Comparison of ENCODE assay signal across 10 mouse cellular contexts in genomic region chr19:43616889-43617288, GRCm38 (mm10). TPM values are rescaled to one million over a fixed set of nuclear protein-coding genes. Genes with fewer than 3 reads are reported as not detected.
A peak's percentile ranks its signal among the peaks of the same experiment; 100 is the strongest.
DNase-seq lines count a peak whose midpoint lies in the region; ATAC-seq and TF ChIP-seq lines count a peak whose summit lies in the region.
"Had no signal": no experiment of that assay in that cellular context is flagged by ENCODE, and none has a peak within 500 bp of the region (broad histone marks: within the 10 kb centered on the region; RNA-seq: fewer than 3 reads in every experiment).

No protein-coding gene starts in this region.

- no peak for ATAC-seq in heart, embryonic 11.5 days (replicated peaks; ENCODE audit: insufficient number of reproducible peaks, low FRiP score, low TSS enrichment)
- ATAC-seq in embryonic facial prominence, embryonic 12.5 days (ENCODE audit: insufficient number of reproducible peaks, insufficient read depth, low FRiP score, low TSS enrichment) = no peak
- ATAC-seq in hindbrain, embryonic 16.5 days = no peak
- ATAC-seq in frontal cortex, adult (ENCODE audit: low TSS enrichment) = no peak

- intact Hi-C loops in heart, postnatal 10 days (cut with DNase I) = no loop called here
- intact Hi-C loops in gastrocnemius, adult 2 months (cut with DNase I) = no loop called here

- DNase-seq in heart, postnatal 10 days = no peak
- DNase-seq in neural tube, embryonic 10.5 days (ENCODE audit: extremely low spot score, low spot score) = peak; percentile 64
- DNase-seq in gastrocnemius, adult 2 months = no peak
- DNase-seq in left cerebral cortex, adult 18-20 months (ENCODE audit: low spot score in 2 of 2) = no peak

- TF ChIP-seq CTCF in gastrocnemius, adult 2 months (IDR thresholded peaks at IDR 0.05) = no peak

- under 1% methylated on average over 12 of the region's 12 CpGs for WGBS in heart, embryonic 11.5 days (ENCODE audit: insufficient replicate concordance)
- under 1% methylated on average over 11 of the region's 12 CpGs for WGBS in embryonic facial prominence, embryonic 12.5 days
- under 1% methylated on average over 12 of the region's 12 CpGs for WGBS in hindbrain, embryonic 16.5 days

- H3K9me3 ChIP-seq in heart, embryonic 11.5 days (replicated peaks; ENCODE audit: control insufficient read depth, low read length) = no peaks in the 10 kb centered on the region
- no peaks in the 10 kb centered on the region for H3K9me3 ChIP-seq in embryonic facial prominence, embryonic 12.5 days
- no peaks in the 10 kb centered on the region for H3K9me3 ChIP-seq in hindbrain, embryonic 16.5 days (ENCODE audit: control insufficient read depth, low read length)
- H3K9me3 ChIP-seq: megakaryocyte, embryonic 14.5 days had no signal

- H3K9ac ChIP-seq in heart, embryonic 11.5 days (ENCODE audit: low read depth, low read length) = no peak overlapping the region
- no peak overlapping the region for H3K9ac ChIP-seq in embryonic facial prominence, embryonic 12.5 days
- no peak overlapping the region for H3K9ac ChIP-seq in hindbrain, embryonic 16.5 days (ENCODE audit: low read depth, low read length)

- peaks cover 99% of the 10 kb centered on the region for H3K27me3 ChIP-seq in heart, embryonic 11.5 days (ENCODE audit: control insufficient read depth, insufficient read depth, low read length)
- peaks cover 96% of the 10 kb centered on the region for H3K27me3 ChIP-seq in embryonic facial prominence, embryonic 12.5 days
- peaks cover 57% of the 10 kb centered on the region for H3K27me3 ChIP-seq in hindbrain, embryonic 16.5 days (replicated peaks; ENCODE audit: control insufficient read depth, insufficient read depth, low read length)

- H3K4me1 ChIP-seq in heart, embryonic 11.5 days (ENCODE audit: control insufficient read depth, insufficient read depth, low read length) = peaks cover 22% of the 10 kb centered on the region
- peaks cover 15% of the 10 kb centered on the region; the same call in 1 of the 2 replicates for H3K4me1 ChIP-seq in embryonic facial prominence, embryonic 12.5 days
- H3K4me1 ChIP-seq in hindbrain, embryonic 16.5 days (ENCODE audit: control insufficient read depth, insufficient read depth, low read depth, low read length) = peaks cover 5% of the 10 kb centered on the region

- H3K4me2 ChIP-seq in heart, embryonic 11.5 days = peak overlapping the region; percentile 62
- peak overlapping the region; percentile 37 for H3K4me2 ChIP-seq in embryonic facial prominence, embryonic 12.5 days (replicated peaks)
- peak overlapping the region; percentile 50 for H3K4me2 ChIP-seq in hindbrain, embryonic 16.5 days (ENCODE audit: low read length)

- peak overlapping the region; percentile 36 for H3K4me3 ChIP-seq in heart, embryonic 11.5 days (ENCODE audit: low read depth, low read length)
- peak overlapping the region; percentile 22; the same call in 1 of the 2 replicates for H3K4me3 ChIP-seq in embryonic facial prominence, embryonic 12.5 days
- H3K4me3 ChIP-seq in hindbrain, embryonic 16.5 days (ENCODE audit: low read length) = peak overlapping the region; percentile 27
- H3K4me3 ChIP-seq in gastrocnemius, adult 2 months = no peak overlapping the region

- no peak overlapping the region for H3K27ac ChIP-seq in heart, embryonic 11.5 days (ENCODE audit: low read depth, low read length)
- no peak overlapping the region for H3K27ac ChIP-seq in embryonic facial prominence, embryonic 12.5 days
- H3K27ac ChIP-seq in hindbrain, embryonic 16.5 days (ENCODE audit: low read depth, low read length) = no peak overlapping the region
- no peak overlapping the region for H3K27ac ChIP-seq in gastrocnemius, adult 2 months

- H3K36me3 ChIP-seq in heart, embryonic 11.5 days (ENCODE audit: control insufficient read depth, insufficient read depth, low read length) = no peaks in the 10 kb centered on the region
- no peaks in the 10 kb centered on the region for H3K36me3 ChIP-seq in embryonic facial prominence, embryonic 12.5 days
- H3K36me3 ChIP-seq in hindbrain, embryonic 16.5 days (ENCODE audit: control insufficient read depth, insufficient read depth, low read length) = no peaks in the 10 kb centered on the region

RNA-seq across cellular contexts. Expression of gene Nkx2-3, which starts 4.8 kb away (rescaled TPM):
- polyA plus RNA-seq in heart, embryonic 11.5 days (2014; fragmentation: Nextera tagmentation; extraction: Ambion mirVana) = not detected in 2 replicates
- total RNA-seq in heart, postnatal 10 days (2021) = not detected
- polyA plus RNA-seq in embryonic facial prominence, embryonic 12.5 days (2016; fragmentation: Nextera tagmentation; extraction: Ambion mirVana) = 3.6 and 3.9 TPM in 2 replicates
- 0.19 TPM in 1 of 2 replicates, not detected in the other for polyA plus RNA-seq in hindbrain, embryonic 16.5 days (2015; fragmentation: Nextera tagmentation; extraction: Ambion mirVana)
- not detected for total RNA-seq in gastrocnemius, adult 2 months (2021)
- total RNA-seq in left cerebral cortex, adult 18-20 months (2021) = not detected
- total RNA-seq: layer of hippocampus, postnatal 14 days had no signal

RNA-seq across cellular contexts. Expression of gene Slc25a28, which starts 57.8 kb away (rescaled TPM):
- polyA plus RNA-seq in heart, embryonic 11.5 days (2014; fragmentation: Nextera tagmentation; extraction: Ambion mirVana) = 5.7 and 9.5 TPM in 2 replicates
- 10 to 100 TPM; 22.0 to 23.3 TPM for total RNA-seq in heart, postnatal 10 days (2021)
- 18.4 and 20.4 TPM in 2 replicates for polyA plus RNA-seq in embryonic facial prominence, embryonic 12.5 days (2016; fragmentation: Nextera tagmentation; extraction: Ambion mirVana)
- 14.6 and 15.2 TPM in 2 replicates for polyA plus RNA-seq in hindbrain, embryonic 16.5 days (2015; fragmentation: Nextera tagmentation; extraction: Ambion mirVana)
- 10 to 100 TPM; 21.2 to 28.7 TPM for total RNA-seq in gastrocnemius, adult 2 months (2021)
- 10 to 100 TPM; 46.6 to 52.1 TPM for total RNA-seq in left cerebral cortex, adult 18-20 months (2021)
